Mouse (Mus musculus) CH12.LX (cell line): ENCODE data around the gene Tomm40.

ENCODE experiments used
- CTCF ChIP-seq, 2 experiments: IDR thresholded peaks in 1 of 2; conservative IDR thresholded peaks in 1 of 2; 2 replicates each; pipeline ENCODE4 v1.5.1; 2011 to 2012; ENCODE audit warnings: low read depth in 2 of 2, low read length in 2 of 2, improper control_type of control experiment in 1 of 2, inconsistent platforms in 1 of 2, mild to moderate bottlenecking in 1 of 2, moderate library complexity in 1 of 2
- EP300 ChIP-seq: IDR thresholded peaks from 2 replicates; pipeline ENCODE4 v1.6.1; 2011; ENCODE audit warnings: low read length, improper control_type of control experiment
- HCFC1 ChIP-seq: IDR thresholded peaks from 2 replicates; pipeline ENCODE4 v1.6.1; 2012; ENCODE audit warnings: low read depth, mild to moderate bottlenecking, inconsistent platforms, low read length, improper control_type of control experiment
- PAX5 ChIP-seq: IDR thresholded peaks from 2 replicates; pipeline ENCODE4 v1.6.1; 2012; ENCODE audit warnings: low read length, inconsistent platforms, mixed read lengths
- POLR2A ChIP-seq: IDR thresholded peaks from 2 replicates; pipeline ENCODE4 v1.6.1; 2011; ENCODE audit warnings: low read depth, mild to moderate bottlenecking, improper control_type of control experiment, low read length
- SMC3 ChIP-seq: IDR thresholded peaks from 2 replicates; pipeline ENCODE4 v1.6.1; 2011; ENCODE audit warnings: low read depth, low read length, improper control_type of control experiment

DNA sequence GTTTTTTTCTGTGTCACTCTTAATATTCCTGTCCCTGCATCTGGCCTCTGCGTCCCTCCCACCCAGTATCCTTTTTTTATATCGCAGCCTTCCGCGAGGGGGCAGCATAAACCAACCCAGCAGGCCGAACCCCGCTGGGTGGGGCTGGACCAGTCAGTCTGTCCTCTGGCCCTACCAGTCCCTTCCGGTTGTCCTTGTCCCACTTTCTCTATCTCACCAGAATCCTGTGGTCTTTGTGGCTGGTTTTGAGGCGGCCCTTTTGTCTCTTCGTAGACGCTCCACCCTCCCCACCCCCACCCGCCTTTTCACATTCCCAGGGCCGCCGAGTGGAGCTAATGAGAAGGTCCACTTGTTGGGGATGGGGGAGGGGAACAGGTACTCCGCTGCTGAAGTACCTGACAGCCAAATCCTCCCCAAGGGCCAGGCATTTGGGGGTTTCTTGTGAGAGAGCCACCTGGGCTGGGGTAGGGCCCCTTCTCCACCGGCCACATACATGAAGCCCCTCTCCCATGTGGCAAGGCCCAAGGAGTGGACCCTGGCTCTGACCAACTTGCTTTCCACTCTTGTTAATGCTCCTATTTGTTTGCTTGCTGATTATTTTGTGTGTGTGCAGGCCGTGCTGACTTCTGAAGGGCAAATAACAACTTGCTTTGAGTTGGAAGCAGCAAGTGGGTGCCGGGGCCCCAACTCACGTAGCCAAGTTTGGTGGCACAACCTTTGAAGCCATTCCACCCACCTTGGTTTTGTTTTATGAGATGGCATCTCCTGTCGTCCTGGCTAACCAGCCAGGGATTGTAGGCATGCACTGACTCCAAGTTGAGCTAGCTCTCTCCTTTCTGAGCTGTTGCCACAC is 35.2 kb upstream of the Tomm40 start, which contains the start of gene Nectin2:
- TF ChIP-seq HCFC1 (0 out of 2 replicates have a peak, but pooled peaks have one; percentile 34), CTCF (conservative IDR thresholded peaks at IDR 0.05 in 1 of 2, IDR thresholded peaks at IDR 0.05 in 1 of 2; ENCODE audit: low read depth in 2 of 2, low read length in 2 of 2) (peak; percentile 30 to 90; a peak in 3 of 4 replicates), EP300 (no peak), SMC3 (peak; percentile 83), PAX5 (no peak), POLR2A (0 out of 2 replicates have a peak, but pooled peaks have one; percentile 35)
